Mouse (Mus musculus): ENCODE data around the gene Fam166a. TPM values are rescaled to one million over a fixed set of nuclear protein-coding genes. Genes with fewer than 3 reads are reported as not detected.
A peak's percentile ranks its signal among the peaks of the same experiment; 100 is the strongest.

Fam166a gene
- 1.1 TPM in 1 of 2 replicates, not detected in the other for polyA plus RNA-seq (2014; fragmentation: Nextera tagmentation; extraction: Ambion mirVana)

DNA sequence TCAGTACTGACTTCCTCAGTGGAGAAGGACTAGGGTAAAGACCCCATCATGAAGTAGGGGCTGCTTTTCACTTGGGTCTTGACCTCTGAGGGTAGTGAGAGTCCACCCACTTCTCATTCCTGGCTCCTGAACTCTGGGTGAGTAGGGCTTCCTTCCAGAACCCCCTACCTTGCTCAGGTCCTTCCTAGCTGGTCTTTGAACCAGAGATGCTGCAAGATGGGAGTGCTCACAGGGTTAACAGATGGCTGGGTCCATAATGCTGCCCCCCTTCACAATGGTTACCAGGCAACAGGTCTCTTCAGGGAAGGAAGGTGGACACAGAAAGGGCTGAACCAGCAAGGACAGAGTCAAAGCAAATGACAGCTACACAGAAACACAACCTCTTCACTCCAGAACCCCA lies at the start of gene Fam166a:
Gene Fam166a (plus strand): TSS at position 301 of the 400 bp plus-strand sequence.
- H3K9ac ChIP-seq (ENCODE audit: low read length): no peak within 1 kb of the TSS
- no peak within 1 kb of the TSS for H3K4me2 ChIP-seq (ENCODE audit: low read length)
- H3K4me3 ChIP-seq (ENCODE audit: low read depth, low read length): no peak within 1 kb of the TSS
- no peak within 1 kb of the TSS for H3K27ac ChIP-seq (ENCODE audit: low read depth, low read length)
- peaks cover 8% of the 10 kb centered on the region; the same call in 1 of the 2 replicates for H3K36me3 ChIP-seq (ENCODE audit: control insufficient read depth, insufficient read depth, low read length)
- DNase-seq (ENCODE audit: low spot score): no peak
- peaks cover 3% of the 10 kb centered on the region for H3K4me1 ChIP-seq (ENCODE audit: control insufficient read depth, insufficient read depth, low read length)
- no peak for ATAC-seq
- no peaks in the 10 kb centered on the region for H3K27me3 ChIP-seq (replicated peaks; ENCODE audit: control insufficient read depth, insufficient read depth, low read length)
- H3K9me3 ChIP-seq (replicated peaks; ENCODE audit: control insufficient read depth, low read length): no peaks in the 10 kb centered on the region

DNA sequence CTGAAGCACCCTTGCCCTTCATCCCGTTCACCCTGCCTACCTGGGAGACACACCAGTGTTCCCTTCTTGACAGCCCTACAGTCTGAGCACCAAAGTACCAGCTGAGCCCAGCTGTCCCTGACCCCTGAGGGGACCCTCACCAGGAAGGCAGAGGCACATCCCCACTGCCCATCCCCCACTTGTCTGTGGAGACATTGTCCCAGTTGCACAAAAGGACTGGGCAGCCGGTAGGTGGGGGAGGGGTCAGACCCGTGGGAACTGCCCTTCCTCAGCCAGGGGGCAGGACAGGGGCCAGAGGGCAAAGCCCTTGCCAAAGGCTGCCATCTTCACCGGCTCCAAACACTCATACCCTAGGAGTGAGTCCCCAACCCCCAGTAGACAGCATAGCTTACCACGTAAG lies 48.8 kb upstream of the Fam166a start:
- 18% methylated on average over 5 of the region's 5 CpGs for WGBS
- H3K4me3 ChIP-seq (ENCODE audit: low read depth, low read length): no peak overlapping the region
- no peak overlapping the region for H3K4me2 ChIP-seq (ENCODE audit: low read length)
- H3K36me3 ChIP-seq (ENCODE audit: control insufficient read depth, insufficient read depth, low read length): no peaks in the 10 kb centered on the region
- peaks cover 23% of the 10 kb centered on the region for H3K4me1 ChIP-seq (ENCODE audit: control insufficient read depth, insufficient read depth, low read length)
- H3K27me3 ChIP-seq (replicated peaks; ENCODE audit: control insufficient read depth, insufficient read depth, low read length): no peaks in the 10 kb centered on the region
- peak overlapping the region; percentile 52; the same call in 1 of the 2 replicates for H3K27ac ChIP-seq (ENCODE audit: low read depth, low read length)
- DNase-seq (ENCODE audit: low spot score) (no peak), ATAC-seq (no peak)
- no peaks in the 10 kb centered on the region for H3K9me3 ChIP-seq (replicated peaks; ENCODE audit: control insufficient read depth, low read length)
- no peak overlapping the region for H3K9ac ChIP-seq (ENCODE audit: low read length)

DNA sequence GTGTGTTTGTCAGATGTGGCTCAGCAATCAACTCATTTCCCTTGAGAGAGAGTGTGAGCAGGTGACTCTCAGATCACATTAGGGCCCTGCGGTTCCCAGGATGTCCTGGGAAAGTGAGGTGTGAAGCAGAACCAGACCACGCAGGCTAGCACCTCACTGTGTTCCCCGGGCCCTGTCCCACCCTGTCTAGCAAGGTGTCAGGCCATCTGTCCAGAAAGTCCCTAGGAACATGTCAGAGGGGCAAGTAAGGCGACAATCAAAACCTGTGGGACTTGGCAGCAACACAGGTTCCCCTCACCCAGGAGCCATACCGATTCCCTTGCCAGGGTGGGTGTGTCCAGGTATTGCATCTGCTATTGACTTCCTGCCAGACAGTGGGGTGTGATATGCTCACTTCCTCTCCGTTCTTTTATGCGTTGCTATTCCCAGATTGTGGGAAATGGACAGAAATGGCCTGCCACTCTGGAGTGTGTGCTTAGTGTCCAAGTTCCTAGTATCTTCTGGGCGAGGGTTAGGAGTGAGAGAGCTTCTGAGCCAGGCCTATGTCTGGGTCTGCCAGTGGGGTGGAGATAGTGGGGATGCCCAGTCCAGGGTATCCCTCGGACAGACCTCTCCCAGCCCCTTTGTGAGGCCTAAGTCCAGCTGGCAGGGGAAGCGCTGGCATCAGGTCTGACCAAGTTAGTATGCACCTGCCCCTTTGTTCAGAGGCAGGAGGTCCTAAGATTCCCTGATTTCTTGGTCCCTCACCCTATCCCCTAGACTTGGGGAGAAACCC lies 48.0 kb upstream of the Fam166a start:
- Histone ChIP-seq H3K27ac (ENCODE audit: low read depth, low read length) (peak overlapping the region; percentile 52; the same call in 1 of the 2 replicates), H3K4me2 (ENCODE audit: low read length) (no peak overlapping the region), H3K36me3 (ENCODE audit: control insufficient read depth, insufficient read depth, low read length) (no peaks in the 10 kb centered on the region), H3K27me3 (replicated peaks; ENCODE audit: control insufficient read depth, insufficient read depth, low read length) (no peaks in the 10 kb centered on the region), H3K9ac (ENCODE audit: low read length) (no peak overlapping the region), H3K4me3 (ENCODE audit: low read depth, low read length) (no peak overlapping the region), H3K4me1 (ENCODE audit: control insufficient read depth, insufficient read depth, low read length) (peaks cover 23% of the 10 kb centered on the region), H3K9me3 (replicated peaks; ENCODE audit: control insufficient read depth, low read length) (no peaks in the 10 kb centered on the region)
- ATAC-seq: no peak
- DNase-seq (ENCODE audit: low spot score): peak; percentile 51
- WGBS: 61% methylated on average over 10 of the region's 10 CpGs

- no peaks in the 10 kb centered on the region for H3K27me3 ChIP-seq (replicated peaks; ENCODE audit: control insufficient read depth, insufficient read depth, low read length)
- H3K4me2 ChIP-seq (ENCODE audit: low read length): no peak overlapping the region
- no peak for DNase-seq (ENCODE audit: low spot score)
- no peak for ATAC-seq
- peaks cover 28% of the 10 kb centered on the region for H3K4me1 ChIP-seq (ENCODE audit: control insufficient read depth, insufficient read depth, low read length)
- H3K36me3 ChIP-seq (ENCODE audit: control insufficient read depth, insufficient read depth, low read length): no peaks in the 10 kb centered on the region
- no peaks in the 10 kb centered on the region for H3K9me3 ChIP-seq (replicated peaks; ENCODE audit: control insufficient read depth, low read length)
- H3K27ac ChIP-seq (ENCODE audit: low read depth, low read length): no peak overlapping the region; the same call in 1 of the 2 replicates
- WGBS: 79% methylated on average over 6 of the region's 6 CpGs
- H3K4me3 ChIP-seq (ENCODE audit: low read depth, low read length): no peak overlapping the region
- no peak overlapping the region for H3K9ac ChIP-seq (ENCODE audit: low read length)
Measured at GRCm38 (mm10) chr2:25171101-25171768, 47.3 kb upstream of the Fam166a start.

DNA sequence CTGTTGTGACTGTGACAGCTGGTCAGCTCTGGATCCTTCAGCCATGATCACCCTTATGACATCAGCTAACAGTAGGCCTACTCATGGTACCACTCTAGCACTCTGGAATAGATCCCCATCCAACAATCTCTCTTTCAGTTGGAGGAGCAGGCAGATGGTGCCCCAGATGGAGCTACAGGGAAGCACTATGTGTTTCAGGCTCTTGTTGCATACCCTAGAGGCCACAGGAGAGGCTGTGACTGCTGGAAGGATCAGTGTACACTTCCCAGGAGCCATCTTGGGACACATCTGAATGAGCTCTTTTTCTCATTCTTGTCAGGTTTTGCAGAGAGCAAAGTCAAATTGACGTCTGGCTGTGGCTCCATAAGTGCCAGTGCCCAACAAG lies 46.8 kb upstream of the Fam166a start:
- no peaks in the 10 kb centered on the region for H3K36me3 ChIP-seq (ENCODE audit: control insufficient read depth, insufficient read depth, low read length)
- no peaks in the 10 kb centered on the region for H3K9me3 ChIP-seq (replicated peaks; ENCODE audit: control insufficient read depth, low read length)
- H3K27me3 ChIP-seq (replicated peaks; ENCODE audit: control insufficient read depth, insufficient read depth, low read length): no peaks in the 10 kb centered on the region
- H3K4me3 ChIP-seq (ENCODE audit: low read depth, low read length): no peak overlapping the region
- no peak for ATAC-seq
- no peak overlapping the region for H3K9ac ChIP-seq (ENCODE audit: low read length)
- WGBS: 55% methylated on average over 1 of the region's 1 CpGs
- no peak overlapping the region for H3K4me2 ChIP-seq (ENCODE audit: low read length)
- 0 out of 2 replicates have a peak overlapping the region, but pooled peaks have one; percentile 4 for H3K27ac ChIP-seq (ENCODE audit: low read depth, low read length)
- H3K4me1 ChIP-seq (ENCODE audit: control insufficient read depth, insufficient read depth, low read length): peaks cover 33% of the 10 kb centered on the region
- DNase-seq (ENCODE audit: low spot score): no peak

GRCm38 (mm10) chr2:25172629-25173028 lies 45.9 kb upstream of the Fam166a start:
- DNase-seq (ENCODE audit: low spot score) (no peak), ATAC-seq (no peak)
- no peak overlapping the region for H3K4me3 ChIP-seq (ENCODE audit: low read depth, low read length)
- H3K4me1 ChIP-seq (ENCODE audit: control insufficient read depth, insufficient read depth, low read length): peaks cover 38% of the 10 kb centered on the region
- H3K4me2 ChIP-seq (ENCODE audit: low read length): no peak overlapping the region
- H3K27me3 ChIP-seq (replicated peaks; ENCODE audit: control insufficient read depth, insufficient read depth, low read length): no peaks in the 10 kb centered on the region
- H3K27ac ChIP-seq (ENCODE audit: low read depth, low read length): no peak overlapping the region
- WGBS: 76% methylated on average over 8 of the region's 8 CpGs
- H3K36me3 ChIP-seq (ENCODE audit: control insufficient read depth, insufficient read depth, low read length): no peaks in the 10 kb centered on the region
- H3K9ac ChIP-seq (ENCODE audit: low read length): no peak overlapping the region
- no peaks in the 10 kb centered on the region for H3K9me3 ChIP-seq (replicated peaks; ENCODE audit: control insufficient read depth, low read length)

GRCm38 (mm10) chr2:25173821-25174220 lies 44.7 kb upstream of the Fam166a start:
- H3K4me1 ChIP-seq (ENCODE audit: control insufficient read depth, insufficient read depth, low read length): peaks cover 41% of the 10 kb centered on the region
- DNase-seq (ENCODE audit: low spot score): no peak

GRCm38 (mm10) chr2:25174866-25175689 lies 43.5 kb upstream of the Fam166a start:
- no peak overlapping the region for H3K9ac ChIP-seq (ENCODE audit: low read length)
- no peak overlapping the region for H3K4me3 ChIP-seq (ENCODE audit: low read depth, low read length)
- H3K27ac ChIP-seq (ENCODE audit: low read depth, low read length): no peak overlapping the region
- no peak overlapping the region for H3K4me2 ChIP-seq (ENCODE audit: low read length)
- 58% methylated on average over 7 of the region's 7 CpGs for WGBS
- H3K36me3 ChIP-seq (ENCODE audit: control insufficient read depth, insufficient read depth, low read length): no peaks in the 10 kb centered on the region
- no peaks in the 10 kb centered on the region for H3K27me3 ChIP-seq (replicated peaks; ENCODE audit: control insufficient read depth, insufficient read depth, low read length)
- no peak for ATAC-seq
- no peak for DNase-seq (ENCODE audit: low spot score)
- H3K9me3 ChIP-seq (replicated peaks; ENCODE audit: control insufficient read depth, low read length): no peaks in the 10 kb centered on the region
- H3K4me1 ChIP-seq (ENCODE audit: control insufficient read depth, insufficient read depth, low read length): peaks cover 40% of the 10 kb centered on the region

More at GRCm38 (mm10) chr2:25173821-25174220, 44.7 kb upstream of the Fam166a start:
- no peaks in the 10 kb centered on the region for H3K9me3 ChIP-seq (replicated peaks; ENCODE audit: control insufficient read depth, low read length)
- H3K4me3 ChIP-seq (ENCODE audit: low read depth, low read length): no peak overlapping the region
- H3K9ac ChIP-seq (ENCODE audit: low read length): no peak overlapping the region
- WGBS: 95% methylated on average over 4 of the region's 4 CpGs
- H3K27ac ChIP-seq (ENCODE audit: low read depth, low read length): no peak overlapping the region
- ATAC-seq: no peak
- H3K36me3 ChIP-seq (ENCODE audit: control insufficient read depth, insufficient read depth, low read length): no peaks in the 10 kb centered on the region
- H3K4me2 ChIP-seq (ENCODE audit: low read length): no peak overlapping the region
- H3K27me3 ChIP-seq (replicated peaks; ENCODE audit: control insufficient read depth, insufficient read depth, low read length): no peaks in the 10 kb centered on the region

Measured in forebrain, embryonic 14.5 days (tissue).